Mouse (Mus musculus) intestine, embryonic 16.5 days (tissue): ENCODE results near the gene Rnf151. TPM values are rescaled to one million over a fixed set of nuclear protein-coding genes. Genes with fewer than 3 reads are reported as not detected.
A peak's percentile ranks its signal among the peaks of the same experiment; 100 is the strongest.

Source experiments
- ATAC-seq: fragments of 200-750 bp; cut with Nextera tagmentation; 2 replicates; pipeline ENCODE4 v1.8.0; 2017; ENCODE audit warnings: moderate TSS enrichment, moderate library complexity
- H3K27ac ChIP-seq: fragments of 300-500 bp; sonication (generic); 2 replicates; pipeline ENCODE4 v1.5.1; 2014; ENCODE audit warnings: mild to moderate bottlenecking, low read length
- H3K27me3 ChIP-seq: fragments of 300-500 bp; sonication (generic); replicated peaks from 2 replicates; pipeline ENCODE4 v1.6.1; 2014; ENCODE audit warnings: low read length, control low read depth, mixed read lengths; ENCODE audit not compliant: control insufficient read depth, insufficient read depth
- H3K36me3 ChIP-seq: fragments of 300-500 bp; sonication (generic); 2 replicates; pipeline ENCODE4 v1.6.1; 2014; ENCODE audit warnings: low read length, control low read depth; ENCODE audit not compliant: control insufficient read depth, insufficient read depth
- H3K4me1 ChIP-seq: fragments of 300-500 bp; sonication (generic); 2 replicates; pipeline ENCODE4 v1.6.1; 2014; ENCODE audit warnings: low read length, control low read depth, mixed read lengths; ENCODE audit not compliant: control insufficient read depth, insufficient read depth
- H3K4me2 ChIP-seq: fragments of 300-500 bp; sonication (generic); 2 replicates; pipeline ENCODE4 v1.6.1; 2014; ENCODE audit warnings: low read depth, low read length, control low read depth
- H3K4me3 ChIP-seq: fragments of 300-500 bp; sonication (generic); 2 replicates; pipeline ENCODE4 v1.5.1; 2014; ENCODE audit warnings: mild to moderate bottlenecking, low read length
- H3K9ac ChIP-seq: fragments of 300-500 bp; sonication (generic); 2 replicates; pipeline ENCODE4 v1.6.1; 2014; ENCODE audit warnings: low read depth, low read length
- H3K9me3 ChIP-seq: fragments of 300-500 bp; sonication (generic); 2 replicates; pipeline ENCODE4 v1.6.1; 2016; ENCODE audit warnings: low read length, control low read depth; ENCODE audit not compliant: control insufficient read depth
- WGBS: fragments of 180-500 bp; shearing (Covaris S2); extraction: QIAGEN DNeasy Blood & Tissue Kit; methylation state at CpG from one replicate; pipeline ENCODE4 v1.1.7; 2014; 5-methylcytosine and 5-hydroxymethylcytosine counted together
- polyA plus RNA-seq: library from polyadenylated mRNA; unstranded; fragments of >200 nt; fragmentation: Nextera tagmentation; extraction: Ambion mirVana; gene quantifications from 2 replicates; pipeline ENCODE4 v1.2.1, GENCODE M21; 2015

Rnf151 gene
- polyA plus RNA-seq, 1 experiment from 2014 or later: not detected

GRCm38 (mm10) chr17:24734513-24734912, 16.6 kb upstream of the Rnf151 start:
- Histone ChIP-seq H3K27me3 (no peaks in the 10 kb centered on the region), H3K4me1 (peaks cover 18% of the 10 kb centered on the region), H3K9me3 (no peaks in the 10 kb centered on the region), H3K27ac (no peak overlapping the region), H3K4me2 (no peak overlapping the region), H3K4me3 (no peak overlapping the region), H3K9ac (no peak overlapping the region), H3K36me3 (no peaks in the 10 kb centered on the region)
- 83% methylated on average over 1 of the region's 1 CpGs for WGBS
- ATAC-seq: no peak

- H3K4me1 ChIP-seq: peaks cover 18% of the 10 kb centered on the region
- no peak overlapping the region for H3K9ac ChIP-seq
- H3K27me3 ChIP-seq: no peaks in the 10 kb centered on the region
- no peaks in the 10 kb centered on the region for H3K9me3 ChIP-seq
- H3K27ac ChIP-seq: no peak overlapping the region
- no peaks in the 10 kb centered on the region for H3K36me3 ChIP-seq
- no peak for ATAC-seq
- no peak overlapping the region for H3K4me2 ChIP-seq
- 90% methylated on average over 21 of the region's 21 CpGs for WGBS
- H3K4me3 ChIP-seq: no peak overlapping the region
Observed at GRCm38 (mm10) chr17:24733434-24734050, 15.7 kb upstream of the Rnf151 start.

DNA sequence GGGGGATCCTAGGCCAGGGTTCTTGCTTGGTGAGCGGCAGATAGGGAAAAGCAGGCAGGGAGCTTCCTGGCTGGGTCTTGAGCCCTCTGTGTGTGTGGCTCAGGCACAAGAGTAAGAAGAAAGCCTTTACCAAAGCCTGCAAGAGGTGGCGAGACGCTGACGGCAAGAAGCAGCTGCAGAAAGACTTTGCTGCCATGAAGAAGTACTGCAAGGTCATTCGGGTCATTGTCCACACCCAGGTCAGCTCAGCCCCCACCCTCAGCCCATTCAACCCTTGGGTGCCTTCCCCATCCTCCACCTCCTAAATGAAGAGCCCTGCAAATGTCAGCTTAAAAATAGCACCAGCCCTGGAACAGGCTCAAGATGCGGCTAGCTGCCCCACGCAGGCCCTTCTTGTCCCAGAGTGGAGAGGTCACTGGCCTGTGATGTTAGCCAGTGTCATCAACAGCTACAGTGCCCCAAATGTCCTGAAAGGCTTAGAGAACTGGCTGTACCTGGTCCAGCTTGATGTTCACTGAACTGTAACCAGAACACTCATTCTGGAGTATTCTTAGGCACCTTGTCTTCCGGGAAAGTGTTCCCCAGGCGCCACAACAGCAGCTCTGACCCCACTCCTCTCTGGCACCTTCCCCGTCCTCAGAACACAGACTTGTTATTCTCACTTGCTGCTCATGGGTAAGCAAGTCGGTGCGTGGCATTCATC, 14.5 kb upstream of the Rnf151 start:
- ATAC-seq: no peak
- H3K4me3 ChIP-seq: no peak overlapping the region

GRCm38 (mm10) chr17:24730787-24731186, 12.9 kb upstream of the Rnf151 start:
- no peak for ATAC-seq
- 82% methylated on average over 14 of the region's 14 CpGs for WGBS

More for the DNA sequence above, 14.5 kb upstream of the Rnf151 start:
- Histone ChIP-seq H3K4me1 (peaks cover 9% of the 10 kb centered on the region), H3K36me3 (no peaks in the 10 kb centered on the region), H3K27me3 (no peaks in the 10 kb centered on the region), H3K9me3 (no peaks in the 10 kb centered on the region), H3K4me2 (no peak overlapping the region), H3K9ac (0 out of 2 replicates have a peak overlapping the region, but pooled peaks have one; percentile 44), H3K27ac (no peak overlapping the region)
- 81% methylated on average over 12 of the region's 12 CpGs for WGBS

GRCm38 (mm10) chr17:24729067-24729466, 11.2 kb upstream of the Rnf151 start:
- Histone ChIP-seq H3K9ac (no peak overlapping the region), H3K9me3 (no peaks in the 10 kb centered on the region), H3K27ac (no peak overlapping the region), H3K4me1 (no peaks in the 10 kb centered on the region), H3K4me2 (no peak overlapping the region), H3K36me3 (no peaks in the 10 kb centered on the region), H3K27me3 (no peaks in the 10 kb centered on the region), H3K4me3 (no peak overlapping the region)
- ATAC-seq: no peak
- 58% methylated on average over 6 of the region's 6 CpGs for WGBS

More at GRCm38 (mm10) chr17:24730787-24731186, 12.9 kb upstream of the Rnf151 start:
- no peaks in the 10 kb centered on the region for H3K9me3 ChIP-seq
- H3K27ac ChIP-seq: no peak overlapping the region
- H3K4me3 ChIP-seq: no peak overlapping the region
- H3K4me1 ChIP-seq: peaks cover 1% of the 10 kb centered on the region; the same call in 1 of the 2 replicates
- no peaks in the 10 kb centered on the region for H3K36me3 ChIP-seq
- no peak overlapping the region for H3K4me2 ChIP-seq
- no peaks in the 10 kb centered on the region for H3K27me3 ChIP-seq
- no peak overlapping the region for H3K9ac ChIP-seq

DNA sequence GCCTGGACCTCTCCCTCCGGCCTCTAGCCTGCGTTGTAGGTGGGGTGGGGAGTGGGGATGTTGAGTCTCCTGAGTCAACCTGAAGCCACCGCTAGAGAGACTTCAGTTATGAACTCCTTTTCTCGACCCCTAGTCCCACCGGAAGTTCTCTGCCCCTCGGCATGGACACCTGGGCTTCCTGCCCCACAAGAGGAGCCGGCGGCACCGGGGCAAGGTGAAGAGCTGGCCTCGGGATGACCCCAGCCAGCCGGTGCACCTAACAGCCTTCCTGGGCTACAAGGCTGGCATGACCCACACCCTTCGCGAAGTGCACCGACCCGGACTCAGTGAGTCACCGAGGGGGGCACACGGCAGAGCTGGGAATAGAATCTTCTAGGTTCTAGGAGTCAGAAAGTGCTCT, 10.3 kb upstream of the Rnf151 start:
- H3K27ac ChIP-seq: no peak overlapping the region
- WGBS: 68% methylated on average over 17 of the region's 17 CpGs
- H3K9ac ChIP-seq: no peak overlapping the region
- H3K4me3 ChIP-seq: no peak overlapping the region
- no peaks in the 10 kb centered on the region for H3K27me3 ChIP-seq
- H3K36me3 ChIP-seq: no peaks in the 10 kb centered on the region
- H3K4me2 ChIP-seq: no peak overlapping the region
- H3K9me3 ChIP-seq: no peaks in the 10 kb centered on the region
- H3K4me1 ChIP-seq: peaks cover 1% of the 10 kb centered on the region; the same call in 1 of the 2 replicates
- no peak for ATAC-seq

DNA sequence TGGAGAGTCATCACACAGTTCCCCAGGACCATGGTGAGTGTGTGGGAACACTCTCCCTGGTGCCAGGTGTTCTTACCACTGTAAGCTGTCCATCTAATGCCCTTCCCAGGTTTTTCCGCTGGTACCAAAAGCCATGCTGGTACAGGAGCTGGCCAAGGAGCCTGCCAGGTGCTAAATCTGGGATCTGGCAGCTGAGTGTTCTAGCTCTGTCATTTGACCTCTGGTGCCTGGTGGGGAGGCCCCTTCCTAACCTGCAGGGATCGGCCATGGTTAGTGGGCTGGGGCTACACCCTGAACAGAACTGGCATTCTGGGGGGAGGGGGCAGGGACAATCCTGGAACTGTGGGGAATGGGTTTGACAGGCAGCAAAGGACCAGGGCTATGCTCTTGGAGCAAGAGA, 9.8 kb upstream of the Rnf151 start, which contains the start of gene Rpl3l:
Gene Rpl3l, plus strand, starts transcription at position 203 of the 400 bp plus-strand sequence.
- Histone ChIP-seq H3K4me2 (no peak within 1 kb of the TSS), H3K27me3 (no peaks in the 10 kb centered on the region), H3K9me3 (no peaks in the 10 kb centered on the region), H3K27ac (no peak within 1 kb of the TSS), H3K36me3 (no peaks in the 10 kb centered on the region), H3K9ac (no peak within 1 kb of the TSS), H3K4me3 (no peak within 1 kb of the TSS), H3K4me1 (peaks cover 6% of the 10 kb centered on the region)
- 70% methylated on average over 2 of the region's 2 CpGs for WGBS
- no peak for ATAC-seq

DNA sequence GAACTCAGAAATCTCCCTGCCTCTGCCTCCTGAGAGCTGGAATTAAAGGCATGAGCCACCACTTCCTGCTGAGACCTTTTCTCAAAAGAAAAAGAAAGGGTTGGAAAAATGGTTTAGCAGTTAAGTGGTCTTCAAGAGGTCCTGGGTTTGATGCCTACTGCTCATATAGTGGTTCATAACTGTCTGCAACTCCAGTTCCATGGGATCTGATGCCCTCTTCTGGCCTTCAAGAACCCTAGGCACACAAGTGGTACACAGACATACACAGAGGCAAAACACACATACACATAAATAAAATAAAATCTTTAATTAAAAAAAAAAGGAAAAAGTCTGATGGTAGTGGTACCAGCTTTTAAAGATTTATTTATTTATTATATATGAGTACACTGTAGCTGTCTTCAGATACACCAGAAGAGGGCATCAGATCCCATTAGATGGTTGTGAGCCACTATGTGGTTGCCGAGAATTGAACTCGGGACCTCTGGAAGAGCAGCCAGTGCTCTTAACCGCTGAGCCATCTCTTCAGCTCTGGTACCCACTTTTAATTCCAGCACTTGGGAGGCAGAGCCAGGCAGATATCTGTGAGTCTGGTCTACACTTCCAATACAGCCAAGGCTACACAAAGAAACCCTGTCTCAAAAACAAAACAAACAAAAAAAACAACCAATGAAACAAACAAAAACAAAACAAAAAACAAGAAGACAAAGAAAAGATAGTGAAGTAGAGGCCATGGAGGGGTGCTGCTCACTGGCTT, 8.0 kb upstream of the Rnf151 start:
- Histone ChIP-seq H3K27ac (no peak overlapping the region), H3K9me3 (no peaks in the 10 kb centered on the region), H3K36me3 (peaks cover 7% of the 10 kb centered on the region), H3K4me3 (no peak overlapping the region), H3K4me1 (peaks cover 14% of the 10 kb centered on the region), H3K4me2 (no peak overlapping the region), H3K27me3 (no peaks in the 10 kb centered on the region), H3K9ac (no peak overlapping the region)
- WGBS: 71% methylated on average over 3 of the region's 3 CpGs
- no peak for ATAC-seq

DNA sequence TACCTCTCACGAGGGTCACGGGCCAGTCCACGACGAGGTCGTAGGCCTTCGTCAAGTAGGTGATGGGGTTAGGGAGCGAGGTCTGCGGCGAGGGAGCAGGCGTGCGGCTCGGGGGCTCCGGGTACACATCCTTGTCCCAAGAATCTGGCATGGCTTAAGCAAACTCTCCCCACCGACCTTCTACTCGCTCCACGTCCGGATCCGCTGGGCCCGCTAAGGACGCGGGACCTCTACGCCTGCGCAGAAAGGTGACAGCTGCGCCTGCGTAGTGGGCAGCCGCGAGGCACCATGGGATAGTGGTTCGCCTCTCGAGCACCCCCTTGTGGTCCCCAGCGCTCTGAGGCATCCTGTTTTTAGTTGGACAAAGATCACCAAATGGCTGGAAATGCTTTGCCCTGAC, 6.3 kb upstream of the Rnf151 start, which contains the start of gene Ndufb10:
Gene Ndufb10, minus strand, starts transcription at position 295 of the 400 bp plus-strand sequence.
- WGBS: 0% methylated on average over 30 of the region's 30 CpGs
- H3K36me3 ChIP-seq: peaks cover 7% of the 10 kb centered on the region

More for the DNA sequence above, 6.3 kb upstream of the Rnf151 start, which contains the start of gene Ndufb10:
- H3K27me3 ChIP-seq: no peaks in the 10 kb centered on the region
- H3K4me3 ChIP-seq: peak within 1 kb of the TSS; percentile 89
- ATAC-seq: peak; percentile 74
- H3K27ac ChIP-seq: peak within 1 kb of the TSS; percentile 90
- H3K4me1 ChIP-seq: peaks cover 14% of the 10 kb centered on the region
- H3K9ac ChIP-seq: peak within 1 kb of the TSS; percentile 89
- H3K9me3 ChIP-seq: no peaks in the 10 kb centered on the region
- peak within 1 kb of the TSS; percentile 58 for H3K4me2 ChIP-seq
